Mouse (Mus musculus) thymus, adult 2 months (tissue): Measurements from ENCODE around the gene Gdnf.

Source experiments
- CTCF ChIP-seq: fragments of 200-500 bp; IDR thresholded peaks from 2 replicates; pipeline ENCODE4 v1.5.1; 2012; ENCODE audit warnings: mild to moderate bottlenecking, control low read depth, low read length, moderate library complexity, borderline replicate concordance; ENCODE audit not compliant: control insufficient read depth, poor library complexity, insufficient read depth; ENCODE audit errors: extremely low read depth
- POLR2A ChIP-seq: fragments of 200-500 bp; IDR thresholded peaks from 2 replicates; pipeline ENCODE4 v1.6.1; 2012; ENCODE audit warnings: mild to moderate bottlenecking, low read length, control low read depth, moderate library complexity; ENCODE audit not compliant: control insufficient read depth, poor library complexity, insufficient read depth; ENCODE audit errors: extremely low read depth

DNA sequence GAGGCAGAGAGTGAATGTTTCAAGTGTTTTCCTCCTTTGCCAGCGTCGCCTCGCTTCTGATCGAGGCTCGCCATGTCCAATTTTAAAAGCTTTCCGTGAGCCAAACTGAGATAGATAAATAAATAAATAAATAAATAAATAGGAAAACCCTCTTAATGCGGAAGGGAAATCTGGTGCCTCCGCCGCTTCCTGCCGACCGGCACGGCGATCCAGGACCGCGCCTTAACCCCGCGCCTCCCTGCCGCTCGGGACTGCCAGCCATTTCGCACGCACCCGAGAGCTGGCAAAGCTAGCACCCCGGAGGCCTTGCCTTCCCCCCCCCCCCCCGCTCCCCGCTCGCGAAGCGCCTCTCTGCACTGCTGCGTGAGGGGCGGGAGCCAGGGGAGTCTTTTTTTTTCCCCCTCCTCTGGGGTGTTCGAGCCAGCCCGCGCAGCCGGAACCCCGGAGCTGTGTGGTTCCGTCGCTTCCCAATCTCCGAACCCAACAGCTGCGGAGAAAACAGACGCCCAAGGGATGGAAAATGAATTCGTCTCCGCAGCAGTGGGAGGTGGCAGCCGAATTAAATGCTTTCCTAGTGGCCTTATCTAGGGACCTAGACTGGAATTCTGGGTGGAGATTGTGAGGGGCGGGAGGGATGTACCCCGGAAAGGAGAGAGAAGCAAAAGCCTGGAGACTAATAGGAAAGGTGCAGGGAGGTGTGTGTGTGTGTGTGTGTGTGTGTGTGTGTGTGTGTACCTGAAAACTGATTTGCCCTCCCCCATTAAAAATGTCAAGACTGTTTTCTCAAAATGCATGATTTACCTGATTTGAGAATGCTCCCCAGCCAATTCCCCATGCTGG lies 3.1 kb downstream of the Gdnf start:
- no peak for TF ChIP-seq CTCF
- no peak for TF ChIP-seq POLR2A
